Mouse (Mus musculus): ENCODE measurements around the gene Pifo.
"Not testable (repeated sequence)": the region's sequence is repeated elsewhere in the genome, so short reads cannot be mapped to it uniquely, and the experiment has no call there.

Pifo gene

GRCm38 (mm10) chr3:106014546-106014945, at the start of gene Pifo:
Gene Pifo, minus strand, starts transcription at chr3:106014646.
- DNase-seq (ENCODE audit: low read depth), result no peak

DNA sequence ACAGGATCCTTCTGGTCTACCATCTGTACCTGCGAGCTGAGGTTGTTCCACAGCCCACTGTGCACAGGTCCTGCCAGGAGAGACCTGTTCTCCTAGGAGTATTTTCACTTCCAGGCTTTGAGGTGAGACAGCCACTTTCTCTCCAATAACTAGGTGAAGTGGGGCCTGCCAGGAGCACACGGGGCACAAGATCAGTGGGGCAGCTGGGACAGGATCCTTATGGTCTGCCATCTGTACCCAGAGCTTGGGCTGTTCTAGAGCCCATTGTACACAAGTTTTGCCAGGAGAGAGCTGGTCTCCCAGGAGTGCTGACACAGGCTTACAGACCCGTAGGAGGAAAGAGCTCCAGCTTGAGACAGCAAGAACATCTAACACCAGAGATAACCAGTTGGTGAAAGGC, 43.5 kb upstream of the Pifo start:
- no peak for DNase-seq (ENCODE audit: low read depth)

DNA sequence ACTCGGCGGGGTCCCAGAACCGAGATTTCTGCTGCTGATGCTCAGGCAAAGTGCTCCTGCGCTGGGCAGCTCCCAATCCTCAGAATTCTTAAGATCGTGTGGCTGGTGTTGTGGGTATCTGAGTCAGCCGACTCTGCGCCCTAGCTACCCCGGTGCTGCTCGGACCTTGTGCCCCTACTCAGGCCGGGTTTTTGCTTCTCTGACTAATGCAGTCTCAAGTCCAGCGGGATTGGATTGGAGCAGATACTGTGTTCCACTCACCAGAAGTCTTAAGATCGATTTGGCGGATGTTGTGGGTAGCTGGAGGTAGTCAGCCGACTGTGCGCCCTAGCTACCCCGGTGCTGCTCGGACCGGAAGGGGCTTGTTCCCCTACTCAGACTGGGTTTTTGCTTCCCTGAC, 37.5 kb upstream of the Pifo start:
- no peak for DNase-seq (ENCODE audit: low read depth)

DNA sequence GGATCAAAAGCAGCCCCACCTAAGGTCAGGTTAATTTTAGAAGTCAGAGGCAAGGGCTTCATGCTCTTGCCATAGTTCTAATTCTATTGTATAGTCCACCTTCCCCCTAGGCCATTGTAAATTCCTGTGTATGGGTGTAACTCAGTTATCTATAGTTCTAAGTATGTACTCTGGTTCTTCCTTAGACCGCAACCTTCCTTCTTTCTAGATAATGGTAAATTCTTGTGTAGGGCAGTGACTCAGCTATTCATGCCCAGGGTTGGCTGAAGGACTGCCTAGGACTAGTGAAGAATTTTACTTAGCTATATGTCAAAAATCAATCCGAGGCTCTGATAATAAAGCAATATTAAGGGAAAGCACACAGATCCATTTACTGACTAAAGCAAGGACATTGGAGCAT, 25.9 kb upstream of the Pifo start:
- DNase-seq (ENCODE audit: low read depth), result no peak

DNA sequence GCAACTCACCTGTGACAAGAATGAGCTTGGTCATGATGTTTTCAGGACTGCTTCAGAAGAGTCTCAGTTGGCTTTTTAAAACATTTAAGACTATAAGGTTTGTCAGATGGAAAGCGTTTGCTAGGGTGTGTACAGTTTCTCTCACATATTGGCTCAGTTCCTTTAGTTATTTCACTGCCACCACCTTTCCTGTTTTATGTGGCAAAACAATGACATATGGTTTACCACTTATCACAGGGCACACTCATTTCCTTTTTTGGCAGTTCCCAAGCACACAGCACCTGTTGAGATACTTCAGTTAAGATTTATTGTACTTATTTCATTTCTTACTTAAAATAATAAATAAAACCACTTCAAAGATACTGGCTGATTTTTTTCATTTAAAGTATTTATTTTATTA, 18.3 kb upstream of the Pifo start, which contains the start of gene Chil5:
Gene Chil5 (minus strand): TSS at position 34 of the 400 bp plus-strand sequence.
- peak; percentile 41 for DNase-seq (ENCODE audit: low read depth)

DNA sequence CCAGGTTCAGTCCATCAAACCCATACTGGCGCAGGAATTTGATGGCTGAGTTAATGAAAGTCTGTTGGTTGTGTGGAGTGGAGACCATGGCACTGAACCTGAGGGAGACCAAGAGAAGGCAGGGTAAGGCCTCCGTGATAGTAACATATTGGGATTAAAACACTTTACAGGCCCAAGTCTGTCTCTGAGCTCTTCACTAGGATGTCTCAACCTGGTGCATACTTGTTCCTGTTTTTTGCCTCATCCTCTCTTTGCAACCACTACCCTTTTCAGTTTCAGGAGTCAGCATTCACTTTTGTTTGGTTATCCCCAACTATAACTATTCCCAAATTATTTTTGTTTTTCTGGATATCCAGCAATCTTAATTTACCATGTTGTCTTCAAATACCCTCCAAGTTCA, 9.7 kb upstream of the Pifo start:
- DNase-seq (ENCODE audit: low read depth), result no peak

DNA sequence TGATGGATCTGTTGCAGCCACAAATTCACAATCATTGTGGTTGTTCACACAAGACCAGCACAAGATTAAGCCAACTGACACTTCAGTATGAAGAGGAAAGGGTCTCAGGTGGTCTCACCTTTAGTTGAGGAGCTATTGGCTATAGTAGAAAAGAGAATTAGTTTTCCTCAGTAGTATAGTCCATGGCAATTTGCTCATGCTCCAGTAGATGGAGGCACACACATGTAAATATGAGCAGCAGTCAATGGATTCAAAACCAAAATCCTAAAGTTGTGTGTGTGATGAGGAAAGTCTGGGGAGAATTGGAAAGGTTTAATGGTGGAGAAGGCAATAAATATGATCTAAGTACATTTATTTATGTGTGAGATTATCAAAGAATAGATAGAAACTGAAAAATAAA, 7.4 kb upstream of the Pifo start:
- DNase-seq (ENCODE audit: low read depth), result peak; percentile 11

- DNase-seq (ENCODE audit: low read depth), result not testable (repeated sequence)
Measured at GRCm38 (mm10) chr3:106003360-106003759, 11.1 kb downstream of the Pifo start.

DNA sequence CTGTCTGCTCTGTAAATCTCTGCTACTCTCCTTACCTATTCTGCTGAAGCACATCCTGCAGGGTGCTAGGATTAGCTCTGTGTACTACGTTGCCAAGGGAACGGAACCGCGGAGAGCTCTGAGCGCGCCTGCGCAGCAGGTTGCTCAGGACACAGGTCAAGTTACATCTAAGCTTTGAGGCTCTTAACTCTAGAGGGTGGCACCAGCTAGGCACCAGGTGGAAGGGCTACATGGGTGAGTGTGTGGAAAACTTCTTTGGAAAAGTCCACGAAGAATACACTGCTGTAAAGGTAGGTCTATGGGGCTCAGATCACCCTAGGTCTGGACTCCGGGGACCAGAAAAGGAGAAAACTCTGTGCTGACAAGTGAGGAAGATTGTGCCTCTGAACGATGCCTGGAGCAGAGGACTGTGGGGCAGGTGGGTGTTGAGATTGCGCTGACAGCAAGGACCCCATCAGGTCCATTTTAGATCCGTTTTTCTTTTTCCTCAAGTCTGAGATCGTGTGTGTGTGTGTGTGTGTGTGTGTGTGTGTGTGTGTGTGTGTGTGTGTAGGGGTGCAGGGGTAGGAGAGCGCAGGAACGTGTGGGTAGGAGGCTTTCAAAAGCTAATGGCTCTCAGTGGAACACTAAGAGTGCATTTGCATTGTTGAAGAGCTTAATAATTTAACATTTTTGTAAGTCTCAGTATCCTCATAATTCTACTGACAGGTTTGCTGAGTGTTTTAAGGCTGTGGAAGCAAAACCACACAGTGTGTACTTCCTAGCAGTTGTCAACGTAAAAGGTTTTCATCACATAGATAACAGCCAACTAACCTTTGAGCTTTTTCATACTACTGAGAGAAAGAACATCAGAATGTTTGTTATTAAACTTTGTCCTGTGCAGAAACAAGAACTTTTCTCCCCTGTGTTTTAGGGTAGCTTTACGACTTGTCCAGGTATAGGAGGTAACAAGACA, 12.8 kb downstream of the Pifo start:
- no peak for DNase-seq (ENCODE audit: low read depth)

- DNase-seq (ENCODE audit: low read depth), result no peak
Measured at GRCm38 (mm10) chr3:106000707-106001375, 13.6 kb downstream of the Pifo start.

- no peak for DNase-seq (ENCODE audit: low read depth)
Measured at GRCm38 (mm10) chr3:105994730-105995129, 19.7 kb downstream of the Pifo start.

- DNase-seq (ENCODE audit: low read depth), result peak; percentile 66
Measured at GRCm38 (mm10) chr3:105991653-105992283, 22.7 kb downstream of the Pifo start.

- DNase-seq (ENCODE audit: low read depth), result not testable (repeated sequence)
Measured at GRCm38 (mm10) chr3:105989611-105990010, 24.8 kb downstream of the Pifo start.

DNA sequence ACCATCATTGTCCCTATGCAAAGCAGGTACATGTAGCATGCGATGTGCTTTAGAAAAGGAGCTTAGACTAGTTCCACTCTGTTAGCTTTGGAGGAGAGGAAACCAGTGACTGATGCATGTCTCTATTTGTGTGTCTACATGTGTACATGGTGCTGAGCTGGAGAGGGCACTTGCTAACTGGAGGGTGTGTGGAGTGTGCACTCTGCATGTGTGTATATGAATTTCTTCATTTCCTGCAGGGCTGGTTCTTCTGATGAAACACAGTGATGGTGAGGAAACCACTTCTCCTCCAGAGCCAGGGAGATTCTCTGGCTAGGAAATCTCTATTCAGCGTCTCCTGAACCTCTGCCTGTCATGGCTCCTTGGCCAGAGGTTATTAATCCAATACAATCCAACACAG, 40.3 kb downstream of the Pifo start:
- DNase-seq (ENCODE audit: low read depth), result peak; percentile 67

GRCm38 (mm10) chr3:105973411-105973810, 41.0 kb downstream of the Pifo start, which contains the start of gene Ovgp1:
Gene Ovgp1, plus strand, starts transcription at chr3:105973711.
- DNase-seq (ENCODE audit: low read depth), result no peak

- DNase-seq (ENCODE audit: low read depth), result no peak
Measured at GRCm38 (mm10) chr3:105971831-105972446, 42.5 kb downstream of the Pifo start.

DNA sequence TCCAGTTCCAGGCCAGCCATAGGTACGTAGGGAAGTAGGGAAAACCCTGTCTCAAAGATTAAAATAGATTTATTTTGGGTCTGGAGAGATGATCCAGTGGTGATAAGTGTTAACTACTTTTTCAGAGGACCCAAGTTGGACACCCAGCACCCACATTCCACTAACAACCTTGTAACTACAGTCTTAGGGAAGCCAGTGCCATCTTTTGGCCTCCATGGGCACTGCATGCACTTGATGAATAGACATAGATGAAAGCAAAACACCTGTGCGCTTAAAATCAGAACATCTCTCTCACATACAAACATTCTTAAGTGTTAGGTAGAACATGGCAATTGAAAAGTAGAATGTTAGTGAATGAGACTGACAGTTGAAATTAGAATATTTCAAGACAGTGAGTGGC, 53.7 kb downstream of the Pifo start:
- peak; percentile 56 for DNase-seq (ENCODE audit: low read depth)

- DNase-seq (ENCODE audit: low read depth), result no peak
Measured at GRCm38 (mm10) chr3:105959999-105960398, 54.4 kb downstream of the Pifo start, which contains the start of gene Atp5f1. Gene Atp5f1, minus strand, starts transcription at chr3:105960099.

GRCm38 (mm10) chr3:105959585-105959984, 54.9 kb downstream of the Pifo start:
- DNase-seq (ENCODE audit: low read depth), result no peak

DNA sequence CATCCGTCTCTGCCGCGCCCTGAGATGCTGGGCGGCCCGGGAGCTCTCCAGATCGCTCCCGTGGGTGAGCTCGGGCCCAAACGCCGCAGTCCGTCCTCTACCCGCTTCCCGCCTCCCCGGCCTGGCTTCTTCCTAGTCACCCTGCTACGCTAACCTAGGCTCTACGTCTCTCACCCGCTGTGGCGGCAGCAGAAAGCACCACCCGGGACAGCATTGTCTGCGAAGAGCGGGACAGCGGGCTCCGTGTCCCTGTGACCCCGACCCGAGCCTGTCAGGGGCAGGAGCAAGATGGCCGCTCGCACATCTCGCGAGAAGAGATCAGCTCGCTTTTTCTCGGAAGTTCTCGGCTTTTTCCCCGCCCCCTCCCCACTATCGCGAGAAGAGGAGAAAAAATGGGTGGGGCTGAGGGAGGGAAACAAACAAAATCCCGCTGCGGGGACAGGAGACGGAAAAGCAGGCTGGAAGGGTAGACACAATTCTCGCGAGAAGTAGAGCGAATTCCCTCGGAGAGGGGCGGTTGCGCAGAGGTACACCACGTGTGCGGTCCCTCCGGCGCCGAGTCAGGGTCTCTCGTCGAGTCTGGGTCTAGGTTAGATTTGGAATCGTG, 55.4 kb downstream of the Pifo start, which contains the start of gene Wdr77:
Gene Wdr77 (plus strand): TSS at position 396 of the 607 bp plus-strand sequence.
- DNase-seq (ENCODE audit: low read depth), result peak; percentile 99

DNA sequence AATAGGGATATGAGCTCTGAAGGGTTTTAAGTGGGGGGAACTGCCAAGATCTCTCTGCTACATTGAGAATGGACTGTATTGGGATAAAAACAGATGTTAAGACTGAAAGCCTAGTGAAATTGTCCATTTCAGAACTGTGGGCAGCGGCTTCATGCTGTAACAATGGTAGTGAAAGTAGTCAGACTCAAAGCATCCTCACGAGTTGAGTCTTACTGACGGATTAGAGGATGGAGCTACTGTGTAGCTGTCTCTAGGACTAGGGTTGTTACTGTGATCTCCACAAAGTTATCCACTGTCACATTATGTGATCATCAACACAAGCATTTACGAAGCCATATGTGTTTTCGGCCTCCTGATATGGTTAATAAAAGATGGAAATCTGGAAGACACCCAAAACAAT, 56.2 kb downstream of the Pifo start:
- peak; percentile 19 for DNase-seq (ENCODE audit: low read depth)
